Mouse (Mus musculus) urinary bladder, postnatal 36 days (tissue): ENCODE results near the gene Gcsh.

Experiments used
- DNase-seq, 2 experiments: peaks; one replicate each; pipeline ENCODE4 v3.0.0; 2022; ENCODE audit warnings: low spot score in 2 of 2, mixed read lengths in 1 of 2

Gcsh gene

DNA sequence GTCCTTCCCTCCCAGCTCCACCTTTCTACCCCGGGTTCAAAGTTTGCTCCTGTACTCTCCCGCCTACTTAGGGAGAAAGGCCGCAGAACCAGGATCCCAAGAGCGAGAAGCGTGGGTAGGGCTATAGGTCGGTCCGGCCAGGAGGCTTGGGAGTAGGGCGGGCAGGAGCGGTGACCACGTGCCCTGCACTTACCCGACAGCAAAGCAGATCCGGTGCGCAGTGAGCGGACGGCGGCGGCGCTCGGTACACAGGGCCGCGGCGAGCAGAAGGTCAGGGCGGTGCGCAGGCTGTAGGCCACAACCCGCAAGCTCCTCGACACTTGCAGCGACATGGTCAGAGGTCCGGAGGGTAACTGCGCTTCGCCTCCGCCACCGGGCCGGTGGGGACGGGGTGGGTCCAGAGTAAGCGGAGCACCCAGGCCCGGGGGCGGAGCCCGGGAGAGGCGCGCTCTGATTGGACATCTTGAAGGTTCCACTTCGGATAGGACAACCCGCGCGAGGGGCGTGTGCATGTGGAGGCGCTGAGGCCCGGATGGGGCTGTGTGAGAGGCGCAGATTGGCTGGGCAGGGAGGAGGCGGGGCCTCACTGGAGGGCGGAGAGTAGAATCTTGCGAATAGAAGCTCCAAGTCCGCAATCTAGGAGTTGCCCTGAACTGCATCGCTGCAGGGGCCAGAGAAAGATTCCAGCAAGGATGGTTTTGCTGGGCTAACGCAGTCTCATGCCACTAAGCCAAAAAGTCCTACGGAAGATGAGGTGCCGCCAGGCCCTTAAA is at the start of gene Gcsh:
Gene Gcsh, minus strand, starts transcription at position 443 of the 773 bp plus-strand sequence.
- peak; percentile 98 to 99 for DNase-seq

DNA sequence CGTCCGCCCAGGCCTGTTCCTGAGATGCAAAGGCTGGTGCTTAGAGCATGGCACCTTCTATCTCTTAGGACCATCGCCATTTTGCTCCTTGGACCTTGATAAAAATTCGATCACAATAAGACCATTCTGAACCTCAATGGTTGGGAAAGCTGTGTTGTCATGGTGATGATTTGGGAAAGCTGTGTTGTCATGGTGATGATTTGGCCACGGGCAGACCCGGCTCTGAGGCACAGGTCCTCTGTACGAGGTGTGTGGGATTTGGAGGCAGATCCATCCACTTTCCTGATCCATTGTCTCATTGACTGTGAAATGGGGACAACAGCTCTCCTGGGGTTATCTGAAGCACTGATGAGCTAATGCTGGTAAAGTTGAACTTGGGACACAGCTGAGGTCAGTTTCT is 46.5 kb upstream of the Gcsh start:
- no peak for DNase-seq

DNA sequence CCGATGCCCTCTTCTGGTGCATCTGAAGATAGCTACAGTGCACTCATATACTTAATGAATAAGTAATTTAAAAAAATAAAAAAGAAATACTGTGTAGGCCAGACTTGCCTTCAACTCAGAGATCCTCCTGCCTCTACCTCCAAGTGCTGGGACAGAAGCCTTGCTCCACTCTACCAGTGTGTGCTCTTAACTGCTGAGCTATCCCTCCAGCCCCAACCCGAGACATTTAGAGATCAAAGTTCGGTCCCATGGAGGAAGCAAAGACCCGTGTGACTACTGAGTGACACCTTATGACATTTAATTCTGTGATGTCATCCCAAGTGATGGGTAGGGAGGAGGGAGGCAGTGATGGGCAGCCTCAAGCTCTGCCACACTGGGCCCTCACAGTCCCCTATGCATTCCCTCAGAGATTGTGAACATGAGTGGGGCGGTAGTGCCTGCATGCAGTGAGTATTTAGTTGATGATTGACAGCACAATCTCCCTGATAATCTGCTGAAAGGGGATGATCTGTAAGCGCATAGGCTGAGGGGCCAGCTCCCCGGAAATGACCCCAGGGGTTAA is 44.1 kb upstream of the Gcsh start:
- no peak for DNase-seq

DNA sequence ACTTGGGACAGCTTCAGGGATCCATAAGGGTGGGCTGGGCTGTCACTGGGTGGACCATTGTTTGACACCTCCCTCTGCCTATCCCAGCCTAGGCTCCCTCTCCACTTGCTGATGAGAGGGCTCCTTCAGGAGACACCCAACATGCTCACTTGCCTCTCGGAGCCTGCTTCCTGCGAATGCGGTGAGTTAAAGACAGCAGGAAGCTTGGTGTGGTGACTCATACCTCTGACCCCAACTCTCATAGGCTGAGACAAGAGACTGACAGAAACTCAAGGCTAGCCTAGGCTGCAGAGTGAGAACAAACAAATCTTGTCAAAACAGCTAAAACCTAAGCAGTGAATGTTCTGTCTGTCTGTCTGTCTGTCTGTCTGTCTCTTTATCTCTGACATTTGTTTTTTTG is 40.1 kb upstream of the Gcsh start:
- DNase-seq: no peak

DNA sequence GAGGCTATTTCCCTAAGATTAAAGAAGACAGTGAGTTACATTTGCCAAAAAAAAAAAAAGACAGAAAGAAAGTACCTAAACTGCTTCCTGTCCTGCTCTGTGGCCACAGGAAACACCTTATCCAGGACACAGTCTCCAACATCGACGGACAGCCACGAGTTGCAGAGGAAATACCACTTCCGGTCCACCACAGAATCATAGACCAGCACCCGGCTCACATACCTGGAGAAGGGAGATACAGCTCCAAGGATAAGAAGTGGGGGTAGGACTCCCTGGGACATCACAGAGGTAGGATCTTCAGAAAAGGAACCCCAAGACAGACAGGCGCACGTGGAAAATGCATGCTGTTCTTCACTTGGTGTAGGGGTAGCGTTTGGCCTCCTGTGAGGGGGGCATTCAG is 39.3 kb upstream of the Gcsh start:
- no peak for DNase-seq

DNA sequence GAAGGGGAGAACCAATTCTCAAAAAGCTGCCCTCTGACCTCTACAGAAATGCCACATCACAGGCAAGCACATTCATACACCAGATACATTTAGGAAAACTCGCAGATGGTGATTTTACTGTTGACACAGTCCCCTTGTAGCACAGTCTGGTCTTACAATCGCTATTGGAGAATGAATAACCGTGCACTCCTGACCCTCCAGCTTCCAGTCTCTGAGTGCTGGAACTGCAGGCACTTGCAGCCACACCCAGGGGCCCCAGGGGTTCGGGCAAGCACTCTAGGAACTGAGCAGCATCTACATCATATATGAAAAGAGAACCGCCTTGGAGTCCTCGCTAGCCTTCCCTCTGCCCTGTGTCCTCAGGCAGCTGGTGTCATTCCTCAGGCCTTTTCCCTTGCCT is 38.1 kb upstream of the Gcsh start:
- no peak for DNase-seq

DNA sequence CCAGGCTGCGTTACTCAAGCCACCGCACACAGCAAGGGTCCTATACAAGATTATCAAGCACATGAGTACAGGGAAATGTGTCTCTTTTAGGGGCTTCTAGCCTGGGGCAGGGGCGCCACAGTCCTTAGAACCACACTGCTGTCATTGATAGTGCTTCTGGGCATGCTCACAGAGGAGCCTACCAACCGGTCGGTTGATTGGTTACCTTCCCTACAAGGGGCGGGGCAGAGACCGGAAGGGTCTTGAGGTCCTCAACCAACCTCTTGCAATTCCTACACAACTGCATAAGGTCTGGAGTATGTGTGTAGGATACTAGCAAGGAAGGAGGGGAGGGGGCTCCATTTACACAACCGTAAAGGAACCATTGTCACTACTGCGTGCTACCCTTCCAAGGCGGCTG is 35.3 kb upstream of the Gcsh start:
- no peak for DNase-seq

DNA sequence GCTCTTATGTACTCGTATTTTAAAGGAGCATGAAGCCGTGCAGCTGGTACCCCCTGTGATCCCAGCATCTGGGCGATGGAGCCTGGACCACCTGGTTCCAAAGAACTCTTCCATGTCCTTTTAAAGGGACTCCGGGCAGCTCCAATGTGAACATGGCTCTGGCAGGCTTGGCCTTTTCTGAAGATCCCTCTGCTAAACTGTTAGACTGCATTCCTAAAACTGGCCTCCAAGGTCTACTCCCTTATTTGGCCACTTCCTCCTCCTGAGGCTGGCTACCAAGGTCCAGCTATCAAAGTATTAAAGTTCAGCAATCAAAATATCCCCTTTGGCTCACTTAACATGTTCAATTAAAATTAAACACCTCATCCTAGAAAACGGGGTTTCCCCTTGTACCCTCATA is 34.3 kb upstream of the Gcsh start:
- DNase-seq: no peak

DNA sequence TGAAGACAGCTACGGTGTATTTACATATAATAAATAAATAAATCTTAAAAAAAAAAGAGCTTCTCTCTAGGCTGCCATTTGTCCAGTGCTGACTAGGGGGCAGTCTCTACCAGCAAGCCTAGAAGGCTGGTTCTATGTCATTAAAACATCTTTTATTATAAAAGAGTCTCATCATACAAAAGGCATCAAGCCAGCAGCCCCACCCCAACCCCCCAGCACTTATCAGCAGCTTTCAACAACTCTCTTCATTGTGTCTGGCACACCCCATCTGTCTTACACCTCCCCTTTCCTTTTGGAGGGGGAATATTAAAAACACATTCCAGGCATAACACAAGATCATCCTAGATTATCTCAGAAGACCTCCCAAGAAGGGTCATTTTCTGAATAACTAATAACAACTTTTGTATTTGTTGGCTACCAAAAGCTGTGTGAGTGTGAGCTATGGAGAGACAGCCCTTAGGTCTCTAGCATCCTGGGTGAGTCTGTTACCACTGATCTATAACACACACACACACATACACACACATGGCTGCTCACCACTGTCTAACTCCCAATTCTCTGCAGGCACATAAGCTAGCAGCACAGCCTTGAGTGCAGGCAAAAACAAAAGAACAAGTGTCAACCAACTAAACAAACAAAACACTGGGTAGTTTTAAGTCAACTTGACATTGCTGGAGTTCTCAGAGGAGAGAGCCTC is 29.1 kb upstream of the Gcsh start:
- no peak for DNase-seq

DNA sequence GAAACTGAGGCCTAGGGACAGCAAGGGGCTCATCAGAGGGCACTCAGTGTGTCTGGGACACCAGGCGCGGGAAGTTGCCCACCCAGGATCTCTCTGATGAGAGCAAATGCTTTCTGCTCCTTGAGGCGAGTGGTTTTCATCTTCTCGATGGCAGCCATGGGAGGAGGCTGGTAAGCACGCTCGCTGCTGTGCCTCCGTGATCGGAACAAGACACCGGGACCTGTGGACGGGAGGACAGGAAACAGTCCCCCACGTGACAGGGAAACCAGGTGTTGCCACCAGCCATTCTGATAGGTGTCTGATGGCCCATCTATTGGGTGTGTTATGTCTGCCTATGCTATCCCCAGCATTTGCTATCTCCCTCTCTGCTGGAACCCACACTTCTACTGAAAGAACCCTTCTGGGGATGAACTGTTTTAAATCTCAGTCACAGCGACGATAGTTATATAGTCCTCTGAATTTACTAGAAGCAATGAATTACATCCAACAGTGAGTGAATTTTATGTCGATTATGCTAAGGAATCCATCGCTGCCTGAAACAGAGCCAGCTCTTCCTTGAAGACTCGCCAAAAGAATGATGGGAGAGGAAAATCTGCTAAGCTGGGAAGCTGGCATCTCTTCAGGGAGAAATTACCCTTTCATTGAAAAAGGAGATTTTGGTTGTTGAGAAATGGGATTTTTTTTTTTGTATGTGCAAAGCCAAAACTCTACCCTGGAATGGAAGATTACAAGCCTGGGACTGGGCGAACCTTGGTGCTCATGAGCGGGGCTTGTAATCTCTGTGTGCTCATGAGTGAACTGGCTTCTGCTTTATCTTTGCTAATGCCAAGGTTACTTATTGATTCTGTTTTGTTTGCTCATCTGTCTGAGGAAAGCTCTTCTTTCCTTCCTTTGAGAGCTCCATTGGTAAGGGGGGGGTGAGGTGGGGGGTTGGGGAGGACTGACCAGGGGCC is 26.3 kb upstream of the Gcsh start:
- DNase-seq: no peak

DNA sequence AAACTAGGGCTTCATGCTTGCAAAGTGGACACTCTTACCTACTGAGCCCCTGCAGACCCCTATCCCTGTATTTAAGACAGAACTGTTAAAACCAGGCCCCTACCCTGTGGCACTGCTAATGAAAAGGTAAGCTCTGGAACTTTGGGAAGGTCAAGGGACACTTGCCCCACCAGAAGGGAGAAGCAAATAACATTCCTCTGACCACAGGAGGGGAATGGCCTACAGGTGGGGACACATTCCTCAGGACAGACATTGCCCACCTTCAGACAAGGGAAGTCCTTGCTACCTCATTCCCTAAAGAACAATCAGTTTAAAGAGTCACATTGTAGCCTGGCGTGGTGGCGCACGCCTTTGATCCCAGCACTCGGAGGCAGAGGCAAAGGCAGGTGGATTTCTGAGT is 24.6 kb upstream of the Gcsh start:
- no peak for DNase-seq

DNA sequence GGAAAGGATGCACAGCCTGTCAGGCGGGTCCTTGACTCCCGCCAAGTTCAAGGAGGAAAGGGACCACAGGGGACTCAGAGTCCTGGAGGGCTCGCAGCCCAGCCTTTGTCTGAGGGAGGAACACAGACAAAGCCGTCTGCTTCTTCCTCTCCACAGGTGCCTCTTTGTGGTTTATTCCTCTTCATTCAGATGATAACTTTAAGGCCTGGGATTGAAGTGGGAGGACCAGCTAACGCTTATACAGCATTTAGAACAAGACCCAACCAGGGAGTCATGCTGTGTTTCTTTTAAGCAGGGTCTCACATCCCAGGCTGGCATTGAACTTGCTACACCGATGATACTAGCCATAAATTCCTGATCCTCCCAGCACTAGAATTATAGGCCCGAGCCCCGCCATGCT is 23.7 kb upstream of the Gcsh start:
- DNase-seq: no peak

DNA sequence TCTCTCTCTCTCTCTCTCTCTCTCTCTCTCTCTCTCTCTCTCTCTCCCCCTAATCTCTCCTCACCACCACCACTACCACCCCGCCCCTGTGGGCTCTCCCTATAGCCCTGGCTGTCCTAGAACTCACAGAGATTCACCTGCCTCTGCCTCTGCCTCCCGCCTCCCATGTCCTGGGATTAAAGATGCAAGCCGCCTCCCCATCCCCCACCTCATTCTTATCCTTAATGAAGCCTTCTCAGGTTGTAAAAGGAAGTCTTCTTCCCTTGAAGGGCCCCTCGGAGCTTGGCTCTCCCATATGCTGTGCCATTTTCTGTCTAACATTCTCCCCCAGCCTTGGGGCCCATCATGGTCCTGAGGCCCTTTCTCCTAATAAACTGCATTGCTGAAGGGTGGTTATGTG is 22.3 kb upstream of the Gcsh start:
- no peak for DNase-seq

DNA sequence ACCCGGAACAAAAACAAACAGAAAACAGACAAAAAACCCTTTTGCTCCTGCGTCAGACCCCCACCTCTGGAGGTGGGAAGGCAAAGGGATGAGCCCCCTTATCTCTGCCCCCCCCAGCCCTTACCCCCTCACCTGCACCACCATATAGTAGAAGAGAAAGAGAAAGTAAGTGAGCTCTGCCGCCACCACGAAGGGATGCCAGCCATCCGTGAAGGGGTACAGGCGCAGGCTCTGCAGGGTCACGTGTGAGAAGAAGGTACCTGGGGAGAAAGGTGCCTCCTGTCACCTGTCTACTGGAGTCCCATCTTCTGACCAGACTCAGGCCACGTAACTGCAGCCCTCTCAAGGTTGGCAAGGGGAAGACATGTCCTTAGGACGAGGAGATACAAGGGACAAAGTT is 18.0 kb upstream of the Gcsh start:
- no peak for DNase-seq

DNA sequence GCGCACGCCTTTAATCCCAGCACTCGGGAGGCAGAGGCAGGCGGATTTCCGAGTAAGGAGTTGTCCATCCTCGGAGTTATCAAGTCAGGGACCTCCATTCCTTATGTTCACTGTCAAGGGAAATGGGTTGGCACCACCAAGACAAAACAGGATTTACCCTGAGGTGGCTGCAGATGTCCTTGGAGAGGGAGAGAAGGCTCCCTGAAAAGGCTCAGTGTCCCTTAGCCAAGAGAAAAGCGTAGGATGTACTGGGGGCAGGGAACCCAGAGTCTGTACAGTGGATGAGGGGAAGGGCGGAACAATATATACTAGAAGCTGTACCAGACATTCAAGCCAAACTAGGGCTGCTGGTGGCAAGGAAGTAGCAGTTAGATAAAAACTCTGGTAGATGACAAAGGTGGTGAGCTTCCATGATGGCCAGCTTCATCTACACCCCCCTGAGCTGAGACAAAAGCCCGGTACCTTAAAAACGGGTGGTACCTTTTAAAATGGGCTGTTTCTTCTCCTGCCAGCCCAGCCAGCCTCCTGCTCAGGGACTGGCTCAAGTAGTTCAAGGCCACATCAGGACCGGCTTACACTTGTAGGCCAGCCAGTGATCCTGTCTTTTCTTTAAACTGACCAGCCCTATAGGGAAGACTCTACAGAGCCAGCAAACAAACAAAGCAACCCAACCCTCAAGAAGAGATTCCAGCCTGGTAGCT is 829 bp upstream of the Gcsh start:
- no peak for DNase-seq

DNA sequence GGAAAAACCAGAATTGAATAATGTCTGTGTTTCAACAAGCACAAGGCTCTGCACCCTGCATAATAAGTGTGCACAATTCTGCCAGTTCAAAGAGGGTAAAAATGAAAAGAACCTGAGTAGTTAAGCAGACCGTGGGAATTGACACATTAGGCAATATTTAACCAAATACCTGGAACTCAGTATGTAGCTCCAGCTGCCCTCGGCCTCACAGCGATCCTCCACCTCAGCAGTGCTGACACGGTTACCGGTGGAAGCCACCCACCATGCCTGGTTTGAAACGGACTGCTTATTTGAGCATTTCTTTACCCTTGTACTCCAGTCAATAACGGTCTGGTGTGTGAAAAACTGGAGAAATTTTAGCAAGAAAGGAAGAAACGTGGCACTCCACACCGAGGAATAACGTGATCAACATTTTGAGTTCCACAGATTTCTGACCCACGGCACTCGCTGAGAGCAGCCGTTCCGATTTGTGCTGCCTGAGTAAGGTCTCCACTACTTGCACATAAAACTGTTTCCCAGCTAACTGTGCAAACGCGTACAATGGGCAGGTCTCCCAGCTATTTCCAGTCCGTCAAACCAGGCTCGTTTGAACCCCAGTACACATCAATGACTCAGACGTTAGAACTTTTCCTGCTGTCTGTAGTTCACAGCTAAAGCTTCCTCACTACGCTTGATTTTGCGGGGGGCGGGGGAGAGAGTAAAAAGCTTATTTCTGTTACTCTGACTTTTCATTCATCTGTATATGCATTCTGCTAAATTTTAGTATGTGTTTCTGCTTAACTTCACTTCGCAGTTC is 963 bp downstream of the Gcsh start:
- no peak for DNase-seq

DNA sequence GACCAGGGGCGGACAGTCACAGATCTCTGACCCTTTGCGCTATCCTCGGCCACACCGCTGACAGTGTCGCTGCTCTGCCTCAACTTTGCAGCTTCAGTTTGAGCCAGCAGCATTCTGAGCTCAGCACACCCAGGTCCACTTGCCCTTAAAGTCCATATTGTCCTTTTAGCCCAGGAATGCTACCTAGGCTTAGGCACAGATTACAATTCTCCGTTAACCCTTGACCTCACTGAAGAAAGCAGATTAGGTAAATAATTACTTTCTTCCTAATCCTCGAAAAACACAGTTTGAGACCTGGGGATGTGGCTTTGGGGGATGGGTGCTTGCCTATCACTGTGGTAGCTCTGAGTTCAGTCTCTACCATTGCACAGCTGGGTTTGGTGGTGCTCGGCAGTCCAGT is 2.1 kb downstream of the Gcsh start:
- no peak for DNase-seq

DNA sequence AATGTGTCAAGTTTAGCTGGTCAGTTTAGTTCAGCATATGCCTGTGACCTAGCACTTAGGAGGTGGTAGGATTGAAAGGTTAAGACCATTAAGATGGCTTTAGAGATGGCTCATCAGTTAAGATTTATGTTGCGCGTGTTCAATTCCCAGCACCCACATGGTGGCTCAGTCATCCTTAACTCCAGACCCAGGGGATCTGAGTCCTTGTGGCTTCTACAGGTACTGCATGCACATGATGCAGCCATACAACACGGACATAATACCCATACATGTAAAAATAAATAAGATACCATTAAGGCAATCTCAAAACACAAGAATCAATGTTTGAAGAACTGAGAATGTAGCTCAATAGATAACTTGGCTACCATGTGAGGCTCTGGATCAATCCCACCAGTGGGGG is 3.5 kb downstream of the Gcsh start:
- DNase-seq: no peak

DNA sequence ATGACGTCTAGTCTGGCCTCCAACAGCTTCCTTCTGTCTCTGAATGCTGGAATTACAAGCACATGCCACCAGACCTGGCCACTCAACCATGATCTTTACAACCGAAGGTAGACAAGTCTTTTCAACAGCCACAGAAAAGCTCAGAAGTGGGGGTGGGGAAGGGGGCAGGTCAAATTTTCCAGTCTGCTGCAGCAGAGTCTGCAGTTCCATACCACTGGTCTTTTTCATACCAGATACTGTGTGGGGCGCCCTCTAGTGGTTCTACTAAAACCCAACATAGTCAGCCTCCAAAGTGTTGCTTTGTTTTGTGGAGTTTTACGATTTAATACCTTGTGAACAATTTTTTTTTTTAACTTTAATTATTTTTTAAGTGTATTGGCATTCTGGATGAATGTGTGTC is 13.2 kb downstream of the Gcsh start:
- peak; percentile 19 to 31 for DNase-seq

DNA sequence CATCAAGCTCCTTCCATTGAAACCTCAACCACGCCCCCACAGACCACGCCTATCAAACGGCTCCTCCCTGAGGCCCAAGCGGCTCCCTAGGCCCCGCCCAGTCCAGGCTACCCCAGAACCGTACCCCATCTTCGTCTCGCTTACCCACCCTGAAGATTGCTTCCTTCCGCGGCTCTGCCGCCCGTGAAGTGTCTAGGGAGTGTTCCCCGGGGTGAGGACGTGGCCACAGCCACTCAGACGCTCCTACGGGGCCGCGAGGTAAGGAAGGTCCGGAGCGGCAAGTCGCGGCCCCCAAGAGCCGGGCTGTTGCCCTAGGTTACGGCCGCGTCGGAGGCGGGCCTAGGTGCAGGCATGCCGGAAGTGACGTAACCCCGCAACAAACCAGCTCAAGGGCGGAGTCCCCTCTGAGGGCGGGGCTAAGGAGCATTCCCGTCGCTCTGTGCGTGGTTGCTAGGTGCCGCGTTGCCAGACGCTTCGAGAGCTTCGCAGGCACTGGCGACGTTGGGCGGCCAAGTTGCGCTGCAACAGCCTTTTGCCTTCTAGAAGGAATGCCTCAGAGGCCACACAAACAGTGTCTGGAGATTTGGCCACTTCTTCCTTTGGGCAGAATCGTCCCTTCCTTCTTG is 14.6 kb downstream of the Gcsh start, which contains the start of gene 1700030J22Rik:
Gene 1700030J22Rik, minus strand, starts transcription at position 329 of the 626 bp plus-strand sequence.
- DNase-seq: peak; percentile 98 to 99
